Mouse (Mus musculus): ENCODE measurements around the gene Clasp2.

DNA sequence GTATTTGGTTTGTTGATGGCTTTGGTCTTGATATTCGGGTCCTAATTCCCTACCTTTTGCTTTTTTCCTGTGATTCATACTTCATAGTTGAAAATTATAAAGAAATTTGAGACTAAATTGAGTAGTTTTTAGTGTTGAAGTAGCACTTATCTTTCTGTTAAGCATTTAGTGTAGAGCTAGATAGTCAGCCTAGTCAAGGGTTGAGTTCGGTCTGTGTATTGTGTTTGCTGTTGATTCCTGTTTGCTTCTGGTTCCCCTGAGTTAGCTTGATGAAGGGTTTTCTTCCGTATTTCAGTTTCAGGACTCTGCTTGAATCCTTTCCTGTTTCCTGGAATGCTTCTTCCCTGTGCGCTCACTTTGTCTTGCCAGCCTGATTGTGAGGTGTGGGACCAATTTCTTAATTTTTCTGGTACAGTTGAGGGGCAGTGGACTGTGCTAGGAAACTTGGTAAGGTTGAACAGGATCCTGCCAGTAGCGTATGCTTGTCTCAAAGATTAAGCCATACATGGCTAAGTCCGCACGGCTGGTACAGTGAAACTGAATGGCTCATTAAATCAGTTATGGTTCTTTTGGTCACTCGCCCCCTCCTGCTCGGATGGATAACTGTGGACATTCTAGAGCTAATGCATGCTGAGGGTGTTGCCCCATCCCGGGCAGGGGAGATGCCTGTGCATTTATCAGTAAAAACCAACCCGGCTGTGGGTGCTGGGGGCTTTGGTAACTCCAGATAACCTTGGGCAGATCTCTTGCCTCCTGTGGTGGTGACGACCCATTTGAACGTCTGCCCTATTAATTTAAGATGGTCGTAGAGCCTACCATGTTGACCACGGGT is 14.8 kb downstream of the Clasp2 start:
- TF ChIP-seq CTCF (IDR thresholded peaks at IDR 0.05; ENCODE audit: extremely low read depth, insufficient read length, insufficient replicate concordance, low read depth, low read length) (no peak), POLR2A (IDR thresholded peaks at IDR 0.05; ENCODE audit: low read depth, low read length) (no peak)

Data from small intestine, adult 2 months (tissue).